ENCODE assay signal across 28 mouse cellular contexts in the genomic region with DNA sequence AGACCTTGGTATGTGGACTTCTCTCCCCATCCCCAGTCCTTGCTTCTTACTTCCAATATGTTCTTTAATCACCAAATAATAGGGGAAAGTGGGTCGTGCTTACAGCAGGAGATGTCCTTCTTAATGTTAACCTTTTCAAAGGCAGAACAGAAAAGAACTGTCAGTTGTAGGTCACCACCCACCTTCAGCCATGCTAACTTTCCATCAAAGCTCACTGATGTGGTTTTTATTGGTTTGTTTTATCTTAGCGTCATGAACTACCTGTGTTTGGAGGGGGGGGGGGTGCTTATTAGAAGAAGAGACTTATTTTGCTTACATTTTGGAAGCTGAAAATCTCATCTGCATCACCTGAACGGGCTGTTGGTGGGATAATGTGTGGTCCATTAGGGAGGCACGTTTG. TPM values are rescaled to one million over a fixed set of nuclear protein-coding genes. Genes with fewer than 3 reads are reported as not detected.
A peak's percentile ranks its signal among the peaks of the same experiment; 100 is the strongest.
DNase-seq lines count a peak whose midpoint lies in the region; ATAC-seq lines count a peak whose summit lies in the region.
"Had no signal": no experiment of that assay in that cellular context is flagged by ENCODE, and none has a peak within 500 bp of the region (broad histone marks: within the 10 kb centered on the region; RNA-seq: fewer than 3 reads in every experiment).

No protein-coding gene starts in this region.

- intact Hi-C loops in heart, postnatal 36 days (cut with DNase I): no loop called here

- peak; percentile 56 for ATAC-seq in CD4-positive, CD25-positive, alpha-beta regulatory T cell, adult 4 months
- ATAC-seq: forebrain, embryonic 14.5 days; forebrain, embryonic 16.5 days had no signal

- DNase-seq in CD4-positive helper T cell, adult 2 months (ENCODE audit: low read depth, low spot score): peak; percentile 76
- DNase-seq in induced T-regulatory cell, adult 2 months (ENCODE audit: low read depth): peak; percentile 65
- peak; percentile 44 for DNase-seq in naive thymus-derived CD4-positive, alpha-beta T cell, adult 2 months (ENCODE audit: low read depth)
- no peak for DNase-seq in heart, adult 8-10 months (ENCODE audit: low spot score)
- no peak for DNase-seq in heart, postnatal 36 days
- no peak for DNase-seq in cerebellum, postnatal 4 days (ENCODE audit: low spot score in 2 of 2)
- DNase-seq: adrenal gland, adult 8-10 months; adrenal gland, postnatal 14 days; adrenal gland, postnatal 36 days; B cell, adult 2 months; cerebellum, adult 18-20 months; cerebellum, adult 8-10 months; cerebellum, adult 9-11 months; cerebellum, postnatal 14 days; cerebellum, postnatal 36 days; embryo, embryonic 11 days had no signal

RNA-seq across cellular contexts. Expression of a gene that starts 9.0 kb away (rescaled TPM):
- polyA plus RNA-seq in CD4-positive, CD25-positive, alpha-beta regulatory T cell, adult 4 months (2017; shearing (Covaris generic)): not detected
- total RNA-seq in heart, adult 8-10 months (2022): not detected
- total RNA-seq in heart, postnatal 36 days (2021): not detected
- total RNA-seq: MEL had no signal
- polyA plus RNA-seq: cortical plate, adult 2 months; embryonic facial prominence, embryonic 11.5 days; embryonic facial prominence, embryonic 13.5 days; embryonic facial prominence, embryonic 15.5 days; erythroblast, embryonic 14.5 days; forebrain, embryonic 10.5 days; forebrain, embryonic 12.5 days; forebrain, embryonic 14.5 days; forebrain, embryonic 16.5 days; frontal cortex, adult 2 months had no signal

RNA-seq across cellular contexts. Expression of a gene that starts 18.6 kb away (rescaled TPM):
- 100 to 1,000 TPM; 118 to 126 TPM for polyA plus RNA-seq in CD4-positive, CD25-positive, alpha-beta regulatory T cell, adult 4 months (2017; shearing (Covaris generic))
- 10 to 100 TPM; 79.6 to 88.4 (median 83.5) TPM for total RNA-seq in heart, adult 8-10 months (2022)
- total RNA-seq in heart, postnatal 36 days (2021): 10 to 100 TPM; 85.5 to 88.9 TPM

Comparison
In these comparisons a context has a peak if more than half of its experiments do, and no peak if none do; other contexts are left out.
1. DNase-seq: peak in CD4-positive helper T cell, adult 2 months (single experiment), induced T-regulatory cell, adult 2 months (single experiment) and naive thymus-derived CD4-positive, alpha-beta T cell, adult 2 months (single experiment); none in heart, adult 8-10 months (single experiment), heart, postnatal 36 days (0 of 2) and cerebellum, postnatal 4 days (0 of 2).